Mouse (Mus musculus): ENCODE measurements around the gene Daam2. TPM values are rescaled to one million over a fixed set of nuclear protein-coding genes. Genes with fewer than 3 reads are reported as not detected.
A peak's percentile ranks its signal among the peaks of the same experiment; 100 is the strongest.

Gene Daam2
- polyA plus RNA-seq, 1 experiment = 1.5 TPM

GRCm38 (mm10) chr17:49484435-49484834, 79.7 kb downstream of the Daam2 start:
- no peak for TF ChIP-seq MYOG (IDR thresholded peaks at IDR 0.05; ENCODE audit: control insufficient read depth, extremely low read depth, insufficient read length)
- no peak for TF ChIP-seq FOSL1 (IDR thresholded peaks at IDR 0.05; ENCODE audit: insufficient read depth, low read length, poor library complexity, severe bottlenecking)
- no peak for TF ChIP-seq CEBPB (IDR thresholded peaks at IDR 0.05; ENCODE audit: low read depth)
- no peak for TF ChIP-seq CTCF (IDR thresholded peaks at IDR 0.05; ENCODE audit: control insufficient read depth, insufficient read depth, insufficient read length)
- TF ChIP-seq USF1 (IDR thresholded peaks at IDR 0.05; ENCODE audit: low read depth) = no peak
- TF ChIP-seq MYOD1 (IDR thresholded peaks at IDR 0.05; ENCODE audit: control insufficient read depth, insufficient read length, low read depth) = peak; percentile 58
- no peak for TF ChIP-seq MAX (IDR thresholded peaks at IDR 0.05)
- no peaks in the 10 kb centered on the region for H3K36me3 ChIP-seq (ENCODE audit: control insufficient read depth, insufficient read depth)

GRCm38 (mm10) chr17:49481876-49482275, 82.3 kb downstream of the Daam2 start:
- Histone ChIP-seq H3ac (ENCODE audit: control insufficient read depth, insufficient read length, low read depth) (no peak overlapping the region), H3K36me3 (ENCODE audit: control insufficient read depth, insufficient read depth) (no peaks in the 10 kb centered on the region), H3K4me3 (ENCODE audit: insufficient read depth, poor library complexity, severe bottlenecking) (no peak overlapping the region), H3K79me2 (ENCODE audit: control insufficient read depth, insufficient read depth) (no peaks in the 10 kb centered on the region), H3K27me3 (ENCODE audit: control insufficient read depth, insufficient read depth, insufficient read length) (no peaks in the 10 kb centered on the region), H3K79me3 (ENCODE audit: low read depth) (no peaks in the 10 kb centered on the region)
- TF ChIP-seq CEBPB (IDR thresholded peaks at IDR 0.05; ENCODE audit: low read depth) (no peak), FOSL1 (IDR thresholded peaks at IDR 0.05; ENCODE audit: insufficient read depth, low read length, poor library complexity, severe bottlenecking) (no peak), MYOD1 (IDR thresholded peaks at IDR 0.05; ENCODE audit: control insufficient read depth, insufficient read length, low read depth) (no peak), MAX (IDR thresholded peaks at IDR 0.05) (no peak), MYOG (IDR thresholded peaks at IDR 0.05; ENCODE audit: control insufficient read depth, extremely low read depth, insufficient read length) (no peak), USF1 (IDR thresholded peaks at IDR 0.05; ENCODE audit: low read depth) (no peak), CTCF (IDR thresholded peaks at IDR 0.05; ENCODE audit: control insufficient read depth, insufficient read depth, insufficient read length) (no peak)

More at GRCm38 (mm10) chr17:49484435-49484834, 79.7 kb downstream of the Daam2 start:
- Histone ChIP-seq H3K4me3 (ENCODE audit: insufficient read depth, poor library complexity, severe bottlenecking) (no peak overlapping the region), H3ac (ENCODE audit: control insufficient read depth, insufficient read length, low read depth) (no peak overlapping the region), H3K79me3 (ENCODE audit: low read depth) (no peaks in the 10 kb centered on the region), H3K79me2 (ENCODE audit: control insufficient read depth, insufficient read depth) (no peaks in the 10 kb centered on the region), H3K27me3 (ENCODE audit: control insufficient read depth, insufficient read depth, insufficient read length) (no peaks in the 10 kb centered on the region)

GRCm38 (mm10) chr17:49477370-49477769, 86.8 kb downstream of the Daam2 start:
- H3ac ChIP-seq (ENCODE audit: control insufficient read depth, insufficient read length, low read depth) = no peak overlapping the region
- no peaks in the 10 kb centered on the region for H3K27me3 ChIP-seq (ENCODE audit: control insufficient read depth, insufficient read depth, insufficient read length)
- H3K79me3 ChIP-seq (ENCODE audit: low read depth) = no peaks in the 10 kb centered on the region
- H3K79me2 ChIP-seq (ENCODE audit: control insufficient read depth, insufficient read depth) = no peaks in the 10 kb centered on the region
- no peak overlapping the region for H3K4me3 ChIP-seq (ENCODE audit: insufficient read depth, poor library complexity, severe bottlenecking)
- peak; percentile 36 for TF ChIP-seq MYOD1 (IDR thresholded peaks at IDR 0.05; ENCODE audit: control insufficient read depth, insufficient read length, low read depth)
- TF ChIP-seq CTCF (IDR thresholded peaks at IDR 0.05; ENCODE audit: control insufficient read depth, insufficient read depth, insufficient read length) = no peak
- no peaks in the 10 kb centered on the region for H3K36me3 ChIP-seq (ENCODE audit: control insufficient read depth, insufficient read depth)

GRCm38 (mm10) chr17:49475174-49475573, 89.0 kb downstream of the Daam2 start:
- Histone ChIP-seq H3K4me3 (ENCODE audit: insufficient read depth, poor library complexity, severe bottlenecking) (no peak overlapping the region), H3K27me3 (ENCODE audit: control insufficient read depth, insufficient read depth, insufficient read length) (no peaks in the 10 kb centered on the region), H3ac (ENCODE audit: control insufficient read depth, insufficient read length, low read depth) (no peak overlapping the region), H3K36me3 (ENCODE audit: control insufficient read depth, insufficient read depth) (no peaks in the 10 kb centered on the region), H3K79me2 (ENCODE audit: control insufficient read depth, insufficient read depth) (no peaks in the 10 kb centered on the region), H3K79me3 (ENCODE audit: low read depth) (no peaks in the 10 kb centered on the region)
- TF ChIP-seq USF1 (IDR thresholded peaks at IDR 0.05; ENCODE audit: low read depth) = no peak
- no peak for TF ChIP-seq MAX (IDR thresholded peaks at IDR 0.05)
- TF ChIP-seq MYOD1 (IDR thresholded peaks at IDR 0.05; ENCODE audit: control insufficient read depth, insufficient read length, low read depth) = peak; percentile 95
- TF ChIP-seq CTCF (IDR thresholded peaks at IDR 0.05; ENCODE audit: control insufficient read depth, insufficient read depth, insufficient read length) = no peak
- TF ChIP-seq MYOG (IDR thresholded peaks at IDR 0.05; ENCODE audit: control insufficient read depth, extremely low read depth, insufficient read length) = no peak

GRCm38 (mm10) chr17:49474051-49474450, 90.1 kb downstream of the Daam2 start:
- no peaks in the 10 kb centered on the region for H3K36me3 ChIP-seq (ENCODE audit: control insufficient read depth, insufficient read depth)
- H3K4me3 ChIP-seq (ENCODE audit: insufficient read depth, poor library complexity, severe bottlenecking) = no peak overlapping the region
- H3K79me2 ChIP-seq (ENCODE audit: control insufficient read depth, insufficient read depth) = no peaks in the 10 kb centered on the region
- no peak overlapping the region for H3ac ChIP-seq (ENCODE audit: control insufficient read depth, insufficient read length, low read depth)
- no peaks in the 10 kb centered on the region for H3K27me3 ChIP-seq (ENCODE audit: control insufficient read depth, insufficient read depth, insufficient read length)
- no peak for TF ChIP-seq FOSL1 (IDR thresholded peaks at IDR 0.05; ENCODE audit: insufficient read depth, low read length, poor library complexity, severe bottlenecking)
- TF ChIP-seq USF1 (IDR thresholded peaks at IDR 0.05; ENCODE audit: low read depth) = no peak
- no peak for TF ChIP-seq CEBPB (IDR thresholded peaks at IDR 0.05; ENCODE audit: low read depth)
- TF ChIP-seq MYOG (IDR thresholded peaks at IDR 0.05; ENCODE audit: control insufficient read depth, extremely low read depth, insufficient read length) = no peak
- no peak for TF ChIP-seq MAX (IDR thresholded peaks at IDR 0.05)
- H3K79me3 ChIP-seq (ENCODE audit: low read depth) = no peaks in the 10 kb centered on the region

- H3K79me3 ChIP-seq (ENCODE audit: low read depth) = no peaks in the 10 kb centered on the region
- no peaks in the 10 kb centered on the region for H3K27me3 ChIP-seq (ENCODE audit: control insufficient read depth, insufficient read depth, insufficient read length)
- H3K4me3 ChIP-seq (ENCODE audit: insufficient read depth, poor library complexity, severe bottlenecking) = no peak overlapping the region
- no peaks in the 10 kb centered on the region for H3K36me3 ChIP-seq (ENCODE audit: control insufficient read depth, insufficient read depth)
- no peak overlapping the region for H3ac ChIP-seq (ENCODE audit: control insufficient read depth, insufficient read length, low read depth)
- TF ChIP-seq MYOG (IDR thresholded peaks at IDR 0.05; ENCODE audit: control insufficient read depth, extremely low read depth, insufficient read length) (no peak), USF1 (IDR thresholded peaks at IDR 0.05; ENCODE audit: low read depth) (no peak), MAX (IDR thresholded peaks at IDR 0.05) (no peak), CEBPB (IDR thresholded peaks at IDR 0.05; ENCODE audit: low read depth) (no peak), FOSL1 (IDR thresholded peaks at IDR 0.05; ENCODE audit: insufficient read depth, low read length, poor library complexity, severe bottlenecking) (no peak), MYOD1 (IDR thresholded peaks at IDR 0.05; ENCODE audit: control insufficient read depth, insufficient read length, low read depth) (no peak), CTCF (IDR thresholded peaks at IDR 0.05; ENCODE audit: control insufficient read depth, insufficient read depth, insufficient read length) (no peak)
- no peaks in the 10 kb centered on the region for H3K79me2 ChIP-seq (ENCODE audit: control insufficient read depth, insufficient read depth)
Measured at GRCm38 (mm10) chr17:49472626-49473025, 91.5 kb downstream of the Daam2 start.

Data from C2C12 (cell line).